Mouse (Mus musculus): ENCODE measurements around the gene Gna13. TPM values are rescaled to one million over a fixed set of nuclear protein-coding genes. Genes with fewer than 3 reads are reported as not detected.

The Gna13 gene
- polyA plus RNA-seq, 1 experiment from 2014 or later: 24.5 TPM

GRCm38 (mm10) chr11:109442166-109442730, 79.6 kb downstream of the Gna13 start:
- DNase-seq (ENCODE audit: low spot score): peak; percentile 76
- Histone ChIP-seq H3K4me2 (ENCODE audit: low read depth, low read length) (no peak overlapping the region), H3K4me3 (ENCODE audit: low read depth, low read length) (no peak overlapping the region), H3K9ac (ENCODE audit: low read depth, low read length) (no peak overlapping the region), H3K4me1 (ENCODE audit: control insufficient read depth, insufficient read depth, low read length) (no peaks in the 10 kb centered on the region; the same call in 1 of the 2 replicates), H3K9me3 (ENCODE audit: control insufficient read depth, low read length) (no peaks in the 10 kb centered on the region), H3K36me3 (ENCODE audit: control insufficient read depth, insufficient read depth, low read length) (peaks cover 8% of the 10 kb centered on the region), H3K27ac (replicated peaks; ENCODE audit: low read depth, low read length) (no peak overlapping the region), H3K27me3 (replicated peaks; ENCODE audit: control insufficient read depth, insufficient read depth, low read length) (no peaks in the 10 kb centered on the region)
- ATAC-seq (ENCODE audit: low read depth): peak; percentile 15; the same call in 1 of the 2 replicates
- 23% methylated on average over 5 of the region's 5 CpGs for WGBS

DNA sequence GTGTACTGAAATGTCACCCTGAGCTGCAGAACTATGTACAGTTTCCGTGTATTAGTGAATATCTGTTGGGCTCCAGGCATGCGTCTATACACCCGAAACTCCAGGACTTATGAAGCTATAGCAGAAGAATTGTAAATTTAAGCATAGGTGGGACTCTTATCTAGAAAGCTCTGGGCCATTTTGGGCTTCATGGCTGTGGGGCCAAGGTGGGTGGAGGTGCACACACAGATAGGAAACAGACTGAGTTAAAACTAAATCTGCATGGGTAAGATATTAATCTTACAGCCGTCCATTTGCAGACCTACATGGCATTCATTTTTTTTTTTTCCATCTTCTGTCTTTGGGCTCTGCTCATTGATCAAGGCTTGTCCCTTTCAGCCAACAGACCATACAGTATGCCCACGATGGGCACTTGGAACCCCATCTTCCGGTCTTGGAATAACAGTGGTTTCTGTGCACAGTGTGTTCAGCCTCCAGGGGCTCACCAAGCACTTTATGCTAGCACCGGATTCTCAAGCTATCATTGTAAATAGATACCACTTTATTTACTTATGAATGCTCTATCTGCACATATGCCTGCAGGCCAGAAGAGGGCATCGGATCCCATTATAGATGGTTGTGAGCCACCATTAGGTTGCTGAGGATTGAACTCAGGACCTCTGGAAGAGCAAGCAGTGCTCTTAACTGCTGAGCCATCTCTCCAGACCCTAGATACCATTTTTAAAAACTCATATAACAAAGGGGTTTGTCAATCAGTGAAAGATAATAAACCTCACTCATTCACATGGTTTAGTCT, 81.0 kb downstream of the Gna13 start:
- no peak overlapping the region for H3K27ac ChIP-seq (replicated peaks; ENCODE audit: low read depth, low read length)
- no peaks in the 10 kb centered on the region for H3K36me3 ChIP-seq (ENCODE audit: control insufficient read depth, insufficient read depth, low read length)
- ATAC-seq (ENCODE audit: low read depth) (no peak), DNase-seq (ENCODE audit: low spot score) (no peak)
- no peak overlapping the region for H3K4me3 ChIP-seq (ENCODE audit: low read depth, low read length)
- no peaks in the 10 kb centered on the region; the same call in 1 of the 2 replicates for H3K4me1 ChIP-seq (ENCODE audit: control insufficient read depth, insufficient read depth, low read length)
- H3K9ac ChIP-seq (ENCODE audit: low read depth, low read length): no peak overlapping the region
- H3K27me3 ChIP-seq (replicated peaks; ENCODE audit: control insufficient read depth, insufficient read depth, low read length): no peaks in the 10 kb centered on the region
- H3K9me3 ChIP-seq (ENCODE audit: control insufficient read depth, low read length): no peaks in the 10 kb centered on the region
- 93% methylated on average over 8 of the region's 8 CpGs for WGBS
- H3K4me2 ChIP-seq (ENCODE audit: low read depth, low read length): no peak overlapping the region

- H3K9ac ChIP-seq (ENCODE audit: low read depth, low read length): no peak overlapping the region
- no peaks in the 10 kb centered on the region for H3K27me3 ChIP-seq (replicated peaks; ENCODE audit: control insufficient read depth, insufficient read depth, low read length)
- no peaks in the 10 kb centered on the region for H3K36me3 ChIP-seq (ENCODE audit: control insufficient read depth, insufficient read depth, low read length)
- H3K4me2 ChIP-seq (ENCODE audit: low read depth, low read length): no peak overlapping the region
- DNase-seq (ENCODE audit: low spot score) (no peak), ATAC-seq (ENCODE audit: low read depth) (no peak)
- H3K4me3 ChIP-seq (ENCODE audit: low read depth, low read length): no peak overlapping the region
- H3K4me1 ChIP-seq (ENCODE audit: control insufficient read depth, insufficient read depth, low read length): no peaks in the 10 kb centered on the region; the same call in 1 of the 2 replicates
- no peak overlapping the region for H3K27ac ChIP-seq (replicated peaks; ENCODE audit: low read depth, low read length)
- H3K9me3 ChIP-seq (ENCODE audit: control insufficient read depth, low read length): no peaks in the 10 kb centered on the region
- WGBS: 47% methylated on average over 7 of the region's 7 CpGs
Observed at GRCm38 (mm10) chr11:109444600-109444999, 82.0 kb downstream of the Gna13 start.

- ATAC-seq (ENCODE audit: low read depth) (peak; percentile 55; the same call in 1 of the 2 replicates), DNase-seq (ENCODE audit: low spot score) (peak; percentile 67)
Observed at GRCm38 (mm10) chr11:109445438-109446035, 82.9 kb downstream of the Gna13 start.

More at GRCm38 (mm10) chr11:109445438-109446035, 82.9 kb downstream of the Gna13 start:
- Histone ChIP-seq H3K4me2 (ENCODE audit: low read depth, low read length) (no peak overlapping the region), H3K27me3 (replicated peaks; ENCODE audit: control insufficient read depth, insufficient read depth, low read length) (no peaks in the 10 kb centered on the region), H3K27ac (replicated peaks; ENCODE audit: low read depth, low read length) (no peak overlapping the region), H3K4me1 (ENCODE audit: control insufficient read depth, insufficient read depth, low read length) (no peaks in the 10 kb centered on the region), H3K9me3 (ENCODE audit: control insufficient read depth, low read length) (no peaks in the 10 kb centered on the region), H3K36me3 (ENCODE audit: control insufficient read depth, insufficient read depth, low read length) (no peaks in the 10 kb centered on the region), H3K4me3 (ENCODE audit: low read depth, low read length) (no peak overlapping the region), H3K9ac (ENCODE audit: low read depth, low read length) (no peak overlapping the region)
- WGBS: 44% methylated on average over 13 of the region's 13 CpGs

Other genes with a start within 250 kb of the Gna13 start
- not detected in 2 replicates for gene E030025P04Rik, start 218.5 kb upstream of the Gna13 start, polyA plus RNA-seq (2014; fragmentation: Nextera tagmentation; extraction: Ambion mirVana)
- 1.4 and 1.8 TPM in 2 replicates for gene Rgs9, start 64.7 kb upstream of the Gna13 start, polyA plus RNA-seq (2014; fragmentation: Nextera tagmentation; extraction: Ambion mirVana)
- 0.08 TPM in 1 of 2 replicates, not detected in the other for gene 9930022D16Rik, start 51.1 kb downstream of the Gna13 start, polyA plus RNA-seq (2014; fragmentation: Nextera tagmentation; extraction: Ambion mirVana)
- 39.3 and 40.9 TPM in 2 replicates for gene Amz2, start 63.1 kb downstream of the Gna13 start, polyA plus RNA-seq (2014; fragmentation: Nextera tagmentation; extraction: Ambion mirVana)
- 4.3 and 4.7 TPM in 2 replicates for gene Arsg, start 110.5 kb downstream of the Gna13 start, polyA plus RNA-seq (2014; fragmentation: Nextera tagmentation; extraction: Ambion mirVana)
- 5.6 and 7.9 TPM in 2 replicates for gene Slc16a6, start 110.8 kb downstream of the Gna13 start, polyA plus RNA-seq (2014; fragmentation: Nextera tagmentation; extraction: Ambion mirVana)
- gene Wipi1, start 249.1 kb downstream of the Gna13 start, polyA plus RNA-seq (2014; fragmentation: Nextera tagmentation; extraction: Ambion mirVana): 36.1 and 37.8 TPM in 2 replicates